Mouse (Mus musculus) hindbrain, embryonic 16.5 days (tissue): ENCODE data around the gene Ubn1. TPM values are rescaled to one million over a fixed set of nuclear protein-coding genes. Genes with fewer than 3 reads are reported as not detected.

ENCODE experiments used
- ATAC-seq: fragments of 200-750 bp; cut with Nextera tagmentation; 2 replicates; pipeline ENCODE4 v1.8.0; 2017; ENCODE audit warnings: moderate TSS enrichment, moderate library complexity
- H3K27ac ChIP-seq: fragments of 300-500 bp; sonication (generic); 2 replicates; pipeline ENCODE4 v1.5.1; 2014; ENCODE audit warnings: low read depth, mild to moderate bottlenecking, control low read depth, low read length, moderate library complexity
- H3K27me3 ChIP-seq: fragments of 300-500 bp; sonication (generic); replicated peaks from 2 replicates; pipeline ENCODE4 v1.6.1; 2014; ENCODE audit warnings: low read length; ENCODE audit not compliant: control insufficient read depth, insufficient read depth
- H3K36me3 ChIP-seq: fragments of 300-500 bp; sonication (generic); 2 replicates; pipeline ENCODE4 v1.6.1; 2014; ENCODE audit warnings: mild to moderate bottlenecking, low read length, moderate library complexity, mixed read lengths; ENCODE audit not compliant: control insufficient read depth, insufficient read depth
- H3K4me1 ChIP-seq: fragments of 300-500 bp; sonication (generic); 2 replicates; pipeline ENCODE4 v1.6.1; 2014; ENCODE audit warnings: low read depth, low read length; ENCODE audit not compliant: control insufficient read depth, insufficient read depth
- H3K4me2 ChIP-seq: fragments of 300-500 bp; sonication (generic); 2 replicates; pipeline ENCODE4 v1.6.1; 2014; ENCODE audit warnings: mild to moderate bottlenecking, low read length, control low read depth, moderate library complexity
- H3K4me3 ChIP-seq: fragments of 300-500 bp; sonication (generic); 2 replicates; pipeline ENCODE4 v1.5.1; 2014; ENCODE audit warnings: mild to moderate bottlenecking, low read length, control low read depth, moderate library complexity
- H3K9ac ChIP-seq: fragments of 300-500 bp; sonication (generic); 2 replicates; pipeline ENCODE4 v1.6.1; 2014; ENCODE audit warnings: low read depth, mild to moderate bottlenecking, control low read depth, low read length, moderate library complexity
- H3K9me3 ChIP-seq: fragments of 300-500 bp; sonication (generic); 2 replicates; pipeline ENCODE4 v1.6.1; 2014; ENCODE audit warnings: mild to moderate bottlenecking, low read length, moderate library complexity; ENCODE audit not compliant: control insufficient read depth
- WGBS: fragments of 180-500 bp; shearing (Covaris S2); extraction: QIAGEN DNeasy Blood & Tissue Kit; methylation state at CpG from one replicate; pipeline ENCODE4 v1.1.7; 2014; 5-methylcytosine and 5-hydroxymethylcytosine counted together
- polyA plus RNA-seq: library from polyadenylated mRNA; unstranded; fragments of >200 nt; fragmentation: Nextera tagmentation; extraction: Ambion mirVana; gene quantifications from 2 replicates; pipeline ENCODE4 v1.2.1, GENCODE M21; 2015

Ubn1 gene
- polyA plus RNA-seq, 1 experiment from 2014 or later, result 9.0 TPM

DNA sequence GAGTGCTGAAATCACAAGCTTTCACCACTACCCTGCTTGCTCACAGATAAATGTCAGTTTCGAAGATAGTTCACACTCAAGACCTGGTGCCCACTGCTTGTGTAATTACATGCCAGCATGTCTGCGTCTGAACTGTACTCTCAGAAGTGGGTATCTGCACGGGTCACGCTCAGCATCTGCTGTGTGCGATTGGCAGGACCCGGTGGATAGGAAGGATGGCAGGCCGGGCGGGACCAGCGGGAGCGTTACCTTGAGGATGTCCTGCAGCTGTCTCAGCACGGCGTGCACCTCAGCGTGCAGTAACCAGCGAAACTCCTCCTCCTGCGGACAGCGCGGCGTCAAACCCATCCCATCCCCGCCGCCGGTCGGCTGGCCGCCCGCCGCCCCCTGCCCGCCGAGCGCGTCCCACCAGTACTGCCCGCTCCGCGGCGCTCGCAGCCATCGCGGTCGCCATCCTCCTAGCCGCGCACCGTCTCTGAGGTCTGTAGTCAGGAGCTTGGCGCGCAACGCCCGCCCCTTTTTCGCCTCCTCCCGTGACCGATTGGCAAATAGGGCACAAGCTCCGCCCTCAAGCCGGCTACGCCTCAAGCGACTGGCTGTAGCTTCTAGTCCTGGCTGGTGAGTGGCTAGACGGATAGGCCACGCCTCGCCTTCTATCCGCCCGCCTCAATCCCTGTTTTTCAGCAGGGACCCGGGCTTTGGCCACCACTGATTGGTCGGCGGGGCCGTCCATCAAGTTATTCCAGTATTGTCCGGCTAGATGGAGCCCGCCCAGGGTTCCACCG lies 36.6 kb upstream of the Ubn1 start, which contains the start of gene Rogdi:
Rogdi (minus strand) TSS at position 500 of the 785 bp plus-strand sequence.
- H3K4me3 ChIP-seq, result peak within 1 kb of the TSS; percentile 77
- H3K27me3 ChIP-seq, result no peaks in the 10 kb centered on the region
- H3K4me2 ChIP-seq, result peak within 1 kb of the TSS; percentile 74
- peaks cover 29% of the 10 kb centered on the region for H3K36me3 ChIP-seq
- peaks cover 11% of the 10 kb centered on the region for H3K4me1 ChIP-seq
- WGBS, result under 1% methylated on average over 63 of the region's 63 CpGs
- H3K9me3 ChIP-seq, result no peaks in the 10 kb centered on the region
- H3K9ac ChIP-seq, result peak within 1 kb of the TSS; percentile 82
- H3K27ac ChIP-seq, result peak within 1 kb of the TSS; percentile 88
- peak; percentile 99 for ATAC-seq

GRCm38 (mm10) chr16:5014578-5014977 lies 35.3 kb upstream of the Ubn1 start:
- Histone ChIP-seq H3K36me3 (peaks cover 41% of the 10 kb centered on the region), H3K4me3 (no peak overlapping the region), H3K27ac (no peak overlapping the region), H3K9ac (no peak overlapping the region), H3K9me3 (no peaks in the 10 kb centered on the region), H3K27me3 (no peaks in the 10 kb centered on the region), H3K4me2 (no peak overlapping the region), H3K4me1 (peaks cover 11% of the 10 kb centered on the region)
- no peak for ATAC-seq
- WGBS, result 91% methylated on average over 4 of the region's 4 CpGs

DNA sequence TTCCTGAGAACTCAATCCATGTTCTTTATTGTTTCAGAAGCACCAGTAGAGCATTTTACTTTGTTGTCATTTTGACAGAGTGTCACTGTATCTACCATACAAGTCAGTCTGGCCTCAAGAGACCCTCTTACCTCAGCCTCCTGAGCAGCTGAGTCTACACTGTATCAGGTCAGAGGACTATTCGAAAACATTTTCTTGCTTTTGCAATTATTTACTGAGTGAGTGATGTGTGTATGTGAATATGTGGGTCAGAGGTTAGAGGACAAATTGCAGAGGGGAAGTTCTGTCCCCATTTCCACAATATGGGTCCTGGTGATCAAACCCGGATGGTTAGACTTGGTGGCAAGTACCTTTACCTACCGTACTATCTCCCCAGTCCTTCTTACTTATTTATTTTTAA lies 25.8 kb upstream of the Ubn1 start:
- H3K27me3 ChIP-seq, result no peaks in the 10 kb centered on the region
- no peak overlapping the region for H3K9ac ChIP-seq
- H3K4me2 ChIP-seq, result no peak overlapping the region
- H3K4me3 ChIP-seq, result no peak overlapping the region
- no peak overlapping the region for H3K27ac ChIP-seq
- H3K36me3 ChIP-seq, result peaks cover 78% of the 10 kb centered on the region
- no peak for ATAC-seq
- 97% methylated on average over 3 of the region's 3 CpGs for WGBS
- H3K9me3 ChIP-seq, result no peaks in the 10 kb centered on the region
- no peaks in the 10 kb centered on the region for H3K4me1 ChIP-seq

DNA sequence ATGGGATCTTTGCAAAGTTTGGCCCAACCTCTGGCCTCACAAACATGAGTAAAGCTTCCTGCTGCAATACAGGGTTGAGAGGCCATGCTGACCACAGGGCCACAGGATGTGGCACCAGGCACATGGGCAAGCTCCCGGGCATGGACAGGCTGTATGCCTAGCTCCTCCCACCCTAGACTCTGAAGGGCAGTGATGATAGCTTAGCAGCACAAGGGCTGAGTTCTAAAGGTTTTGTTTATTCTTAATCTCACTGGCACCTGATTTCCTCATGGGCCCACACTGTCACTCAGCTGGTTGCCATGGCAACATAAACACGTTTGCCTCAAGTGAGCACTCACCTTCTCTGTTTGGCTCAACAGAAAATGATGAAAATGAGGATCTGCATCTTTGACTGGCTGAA lies 20.0 kb upstream of the Ubn1 start:
- Histone ChIP-seq H3K4me3 (no peak overlapping the region), H3K4me2 (no peak overlapping the region), H3K36me3 (peaks cover 75% of the 10 kb centered on the region), H3K27me3 (no peaks in the 10 kb centered on the region), H3K27ac (no peak overlapping the region), H3K9ac (no peak overlapping the region), H3K9me3 (no peaks in the 10 kb centered on the region), H3K4me1 (no peaks in the 10 kb centered on the region)
- ATAC-seq, result no peak
- 66% methylated on average over 2 of the region's 2 CpGs for WGBS

GRCm38 (mm10) chr16:5035591-5035990 lies 14.3 kb upstream of the Ubn1 start:
- Histone ChIP-seq H3K4me1 (no peaks in the 10 kb centered on the region), H3K36me3 (peaks cover 60% of the 10 kb centered on the region), H3K27ac (no peak overlapping the region), H3K27me3 (no peaks in the 10 kb centered on the region), H3K9ac (no peak overlapping the region), H3K4me2 (no peak overlapping the region), H3K9me3 (no peaks in the 10 kb centered on the region), H3K4me3 (no peak overlapping the region)
- WGBS, result 91% methylated on average over 3 of the region's 3 CpGs
- ATAC-seq, result no peak

- H3K4me2 ChIP-seq, result no peak overlapping the region
- H3K27me3 ChIP-seq, result no peaks in the 10 kb centered on the region
- H3K9ac ChIP-seq, result no peak overlapping the region
- H3K36me3 ChIP-seq, result peaks cover 55% of the 10 kb centered on the region
- no peak overlapping the region for H3K27ac ChIP-seq
- WGBS, result 74% methylated on average over 5 of the region's 5 CpGs
- H3K9me3 ChIP-seq, result no peaks in the 10 kb centered on the region
- no peak overlapping the region for H3K4me3 ChIP-seq
- no peaks in the 10 kb centered on the region for H3K4me1 ChIP-seq
- ATAC-seq, result no peak
Measured at GRCm38 (mm10) chr16:5036649-5037234, 13.1 kb upstream of the Ubn1 start.

- ATAC-seq, result no peak
- Histone ChIP-seq H3K27ac (no peak overlapping the region), H3K36me3 (peaks cover 19% of the 10 kb centered on the region), H3K4me3 (no peak overlapping the region), H3K9me3 (no peaks in the 10 kb centered on the region), H3K4me1 (peaks cover 16% of the 10 kb centered on the region), H3K27me3 (no peaks in the 10 kb centered on the region), H3K4me2 (no peak overlapping the region), H3K9ac (no peak overlapping the region)
- WGBS, result 96% methylated on average over 3 of the region's 3 CpGs
Measured at GRCm38 (mm10) chr16:5045322-5045721, 4.5 kb upstream of the Ubn1 start.

GRCm38 (mm10) chr16:5049182-5049773 lies 579 bp upstream of the Ubn1 start:
- Histone ChIP-seq H3K27me3 (no peaks in the 10 kb centered on the region), H3K4me1 (peaks cover 26% of the 10 kb centered on the region), H3K4me3 (peak overlapping the region; percentile 94), H3K27ac (peak overlapping the region; percentile 90), H3K9me3 (no peaks in the 10 kb centered on the region), H3K4me2 (peak overlapping the region; percentile 89), H3K36me3 (peaks cover 13% of the 10 kb centered on the region), H3K9ac (peak overlapping the region; percentile 81)
- under 1% methylated on average over 38 of the region's 38 CpGs for WGBS
- ATAC-seq, result peak; percentile 65
